Mouse (Mus musculus): ENCODE data around the gene 1700020N01Rik.

- TF ChIP-seq POLR2A (IDR thresholded peaks at IDR 0.05; ENCODE audit: borderline replicate concordance, extremely low read depth, low read depth, low read length), result no peak
- no peak for TF ChIP-seq CTCF (IDR thresholded peaks at IDR 0.05; ENCODE audit: insufficient read depth, low read length)
These were observed 26.0 kb downstream of the 1700020N01Rik start for GRCm38 (mm10) chr10:21618745-21619508.

Measured in lung, adult 2 months (tissue).